Mouse (Mus musculus) T-helper 1 cell (primary cell): ENCODE measurements around the gene Scn11a.

Source experiments
- in situ Hi-C: fragments of 300-600 bp; cut with MboI, MseI; formaldehyde crosslinking; loops from one replicate; pipeline ENCODE4 v1.15.1; 2025; ENCODE audit warnings: high pct_unique_total_duplicates

The Scn11a gene

GRCm38 (mm10) chr9:119825297-119825696 is at the start of gene Scn11a:
TSS of gene Scn11a (minus strand) at chr9:119825456.
- in situ Hi-C loops: loop anchor here (25.0 kb wide), 2 partner anchors 1012 to 1712 kb away; no protein-coding TSS in a partner anchor

GRCm38 (mm10) chr9:119854170-119854569 is 28.9 kb upstream of the Scn11a start:
- in situ Hi-C loops: no loop called here

- in situ Hi-C loops: no loop called here
Measured at GRCm38 (mm10) chr9:119853071-119853846, 28.0 kb upstream of the Scn11a start.

GRCm38 (mm10) chr9:119852347-119853030 is 27.2 kb upstream of the Scn11a start:
- in situ Hi-C loops: no loop called here

GRCm38 (mm10) chr9:119849214-119849613 is 24.0 kb upstream of the Scn11a start:
- in situ Hi-C loops: loop anchor here (25.0 kb wide), 2 partner anchors 988 to 1688 kb away; no protein-coding TSS in a partner anchor

- in situ Hi-C loops: loop anchor here (25.0 kb wide), 2 partner anchors 989 to 1689 kb away; no protein-coding TSS in a partner anchor
Measured at GRCm38 (mm10) chr9:119848671-119849070, 23.4 kb upstream of the Scn11a start.

- in situ Hi-C loops: loop anchor here (25.0 kb wide), 2 partner anchors 990 to 1690 kb away; no protein-coding TSS in a partner anchor
Measured at GRCm38 (mm10) chr9:119847187-119847586, 21.9 kb upstream of the Scn11a start.

- in situ Hi-C loops: loop anchor here (25.0 kb wide), 2 partner anchors 993 to 1693 kb away; no protein-coding TSS in a partner anchor
Measured at GRCm38 (mm10) chr9:119844724-119845123, 19.5 kb upstream of the Scn11a start.

- in situ Hi-C loops: loop anchor here (25.0 kb wide), 2 partner anchors 994 to 1694 kb away; no protein-coding TSS in a partner anchor
Measured at GRCm38 (mm10) chr9:119843549-119843948, 18.3 kb upstream of the Scn11a start.

GRCm38 (mm10) chr9:119842541-119843169 is 17.4 kb upstream of the Scn11a start:
- in situ Hi-C loops: loop anchor here (25.0 kb wide), 2 partner anchors 995 to 1695 kb away; no protein-coding TSS in a partner anchor

- in situ Hi-C loops: loop anchor here (25.0 kb wide), 2 partner anchors 995 to 1695 kb away; no protein-coding TSS in a partner anchor
Measured at GRCm38 (mm10) chr9:119842091-119842490, 16.8 kb upstream of the Scn11a start.

GRCm38 (mm10) chr9:119841159-119841558 is 15.9 kb upstream of the Scn11a start:
- in situ Hi-C loops: loop anchor here (25.0 kb wide), 2 partner anchors 996 to 1696 kb away; no protein-coding TSS in a partner anchor

- in situ Hi-C loops: loop anchor here (25.0 kb wide), 2 partner anchors 1002 to 1702 kb away; no protein-coding TSS in a partner anchor
Measured at GRCm38 (mm10) chr9:119835581-119836125, 10.4 kb upstream of the Scn11a start.

- in situ Hi-C loops: loop anchor here (25.0 kb wide), 2 partner anchors 1006 to 1706 kb away; no protein-coding TSS in a partner anchor
Measured at GRCm38 (mm10) chr9:119831001-119831400, 5.7 kb upstream of the Scn11a start.

- in situ Hi-C loops: no loop called here
Measured at GRCm38 (mm10) chr9:119823722-119824121, 1.5 kb downstream of the Scn11a start.

GRCm38 (mm10) chr9:119813631-119814030 is 11.6 kb downstream of the Scn11a start:
- in situ Hi-C loops: no loop called here

GRCm38 (mm10) chr9:119806491-119806890 is 18.8 kb downstream of the Scn11a start:
- in situ Hi-C loops: no loop called here

- in situ Hi-C loops: no loop called here
Measured at GRCm38 (mm10) chr9:119804501-119804847, 20.8 kb downstream of the Scn11a start.

- in situ Hi-C loops: no loop called here
Measured at GRCm38 (mm10) chr9:119803845-119804500, 21.3 kb downstream of the Scn11a start.

GRCm38 (mm10) chr9:119803169-119803827 is 22.0 kb downstream of the Scn11a start:
- in situ Hi-C loops: no loop called here
